Mouse (Mus musculus) C2C12 (cell line): ENCODE measurements around the gene Prm2.

ENCODE experiments used
- CEBPB ChIP-seq: IDR thresholded peaks from one replicate; pipeline ENCODE4 v1.6.1; 2011; ENCODE audit warnings: low read depth, mild to moderate bottlenecking, control low read depth, moderate library complexity
- CTCF ChIP-seq: IDR thresholded peaks from one replicate; pipeline ENCODE4 v1.5.1; 2011; ENCODE audit not compliant: control insufficient read depth, insufficient read depth, insufficient read length
- FOSL1 ChIP-seq: IDR thresholded peaks from one replicate; pipeline ENCODE4 v1.8.0; 2011; ENCODE audit warnings: mild to moderate bottlenecking, low read length; ENCODE audit not compliant: poor library complexity, insufficient read depth, severe bottlenecking
- MAX ChIP-seq: IDR thresholded peaks from one replicate; pipeline ENCODE4 v1.6.1; 2011; ENCODE audit warnings: mild to moderate bottlenecking, control low read depth
- MYOD1 ChIP-seq: IDR thresholded peaks from one replicate; pipeline ENCODE4 v1.6.1; 2011; ENCODE audit warnings: low read depth; ENCODE audit not compliant: control insufficient read depth, insufficient read length
- MYOG ChIP-seq: IDR thresholded peaks from one replicate; pipeline ENCODE4 v1.6.1; 2011; ENCODE audit not compliant: control insufficient read depth, insufficient read length; ENCODE audit errors: extremely low read depth
- USF1 ChIP-seq: IDR thresholded peaks from one replicate; pipeline ENCODE4 v1.6.1; 2011; ENCODE audit warnings: low read depth, mild to moderate bottlenecking, control low read depth, moderate library complexity

- TF ChIP-seq MAX, result peak; percentile 45
- no peak for TF ChIP-seq CTCF
- TF ChIP-seq USF1, result no peak
- no peak for TF ChIP-seq MYOD1
- no peak for TF ChIP-seq MYOG
- TF ChIP-seq CEBPB, result no peak
- TF ChIP-seq FOSL1, result no peak
Measured at GRCm38 (mm10) chr16:10785371-10786231, 10.3 kb downstream of the Prm2 start, which contains the start of gene Socs1.
